Mouse (Mus musculus): Measurements from ENCODE around the gene Fam20b. TPM values are rescaled to one million over a fixed set of nuclear protein-coding genes. Genes with fewer than 3 reads are reported as not detected.
"Not testable (repeated sequence)": the region's sequence is repeated elsewhere in the genome, so short reads cannot be mapped to it uniquely, and the experiment has no call there.

Fam20b gene
- polyA plus RNA-seq, 1 experiment from 2014 or later = 37.3 TPM

- Histone ChIP-seq H3K4me1 (ENCODE audit: control insufficient read depth, insufficient read depth, low read length) (peaks cover 6% of the 10 kb centered on the region), H3K9ac (ENCODE audit: low read depth, low read length) (no peak overlapping the region), H3K36me3 (ENCODE audit: control insufficient read depth, insufficient read depth, low read length) (no peaks in the 10 kb centered on the region), H3K9me3 (ENCODE audit: control insufficient read depth, low read length) (no peaks in the 10 kb centered on the region), H3K4me3 (ENCODE audit: low read length) (no peak overlapping the region), H3K4me2 (replicated peaks; ENCODE audit: low read depth, low read length) (no peak overlapping the region), H3K27me3 (ENCODE audit: control insufficient read depth, insufficient read depth, low read length) (no peaks in the 10 kb centered on the region), H3K27ac (ENCODE audit: low read depth, low read length) (no peak overlapping the region)
- WGBS = 52% methylated on average over 11 of the region's 11 CpGs
- ATAC-seq (ENCODE audit: low FRiP score, low TSS enrichment) = no peak
These were observed 49.5 kb downstream of the Fam20b start for GRCm38 (mm10) chr1:156669208-156669983.

- H3K27ac ChIP-seq (ENCODE audit: low read depth, low read length) = no peak overlapping the region
- H3K4me1 ChIP-seq (ENCODE audit: control insufficient read depth, insufficient read depth, low read length) = no peaks in the 10 kb centered on the region; the same call in 1 of the 2 replicates
- no peak overlapping the region for H3K9ac ChIP-seq (ENCODE audit: low read depth, low read length)
- no peaks in the 10 kb centered on the region for H3K9me3 ChIP-seq (ENCODE audit: control insufficient read depth, low read length)
- H3K36me3 ChIP-seq (ENCODE audit: control insufficient read depth, insufficient read depth, low read length) = no peaks in the 10 kb centered on the region
- H3K27me3 ChIP-seq (ENCODE audit: control insufficient read depth, insufficient read depth, low read length) = no peaks in the 10 kb centered on the region
- no peak overlapping the region for H3K4me3 ChIP-seq (ENCODE audit: low read length)
- no peak overlapping the region for H3K4me2 ChIP-seq (replicated peaks; ENCODE audit: low read depth, low read length)
- 21% methylated on average over 5 of the region's 5 CpGs for WGBS
- no peak for ATAC-seq (ENCODE audit: low FRiP score, low TSS enrichment)
These were observed 50.3 kb downstream of the Fam20b start for GRCm38 (mm10) chr1:156668602-156669001.

- Histone ChIP-seq H3K27me3 (ENCODE audit: control insufficient read depth, insufficient read depth, low read length) (no peaks in the 10 kb centered on the region), H3K4me2 (replicated peaks; ENCODE audit: low read depth, low read length) (no peak overlapping the region), H3K36me3 (ENCODE audit: control insufficient read depth, insufficient read depth, low read length) (no peaks in the 10 kb centered on the region), H3K27ac (ENCODE audit: low read depth, low read length) (no peak overlapping the region), H3K4me3 (ENCODE audit: low read length) (no peak overlapping the region), H3K4me1 (ENCODE audit: control insufficient read depth, insufficient read depth, low read length) (no peaks in the 10 kb centered on the region), H3K9ac (ENCODE audit: low read depth, low read length) (no peak overlapping the region), H3K9me3 (ENCODE audit: control insufficient read depth, low read length) (no peaks in the 10 kb centered on the region)
- no peak for ATAC-seq (ENCODE audit: low FRiP score, low TSS enrichment)
- 88% methylated on average over 23 of the region's 23 CpGs for WGBS
These were observed 51.6 kb downstream of the Fam20b start for GRCm38 (mm10) chr1:156667141-156667926.

- H3K27me3 ChIP-seq (ENCODE audit: control insufficient read depth, insufficient read depth, low read length) = no peaks in the 10 kb centered on the region
- no peak overlapping the region for H3K9ac ChIP-seq (ENCODE audit: low read depth, low read length)
- no peaks in the 10 kb centered on the region for H3K4me1 ChIP-seq (ENCODE audit: control insufficient read depth, insufficient read depth, low read length)
- no peak for ATAC-seq (ENCODE audit: low FRiP score, low TSS enrichment)
- no peak overlapping the region for H3K4me3 ChIP-seq (ENCODE audit: low read length)
- no peaks in the 10 kb centered on the region for H3K9me3 ChIP-seq (ENCODE audit: control insufficient read depth, low read length)
- no peaks in the 10 kb centered on the region for H3K36me3 ChIP-seq (ENCODE audit: control insufficient read depth, insufficient read depth, low read length)
- no peak overlapping the region for H3K4me2 ChIP-seq (replicated peaks; ENCODE audit: low read depth, low read length)
- WGBS = 91% methylated on average over 8 of the region's 8 CpGs
- H3K27ac ChIP-seq (ENCODE audit: low read depth, low read length) = no peak overlapping the region
These were observed 53.1 kb downstream of the Fam20b start for GRCm38 (mm10) chr1:156665777-156666176.

GRCm38 (mm10) chr1:156660660-156661236 is 58.1 kb downstream of the Fam20b start:
- not testable (repeated sequence) for ATAC-seq (ENCODE audit: low FRiP score, low TSS enrichment)
- WGBS = 71% methylated on average over 16 of the region's 21 CpGs

GRCm38 (mm10) chr1:156659906-156660659 is 58.8 kb downstream of the Fam20b start:
- no peaks in the 10 kb centered on the region for H3K27me3 ChIP-seq (ENCODE audit: control insufficient read depth, insufficient read depth, low read length)
- H3K4me1 ChIP-seq (ENCODE audit: control insufficient read depth, insufficient read depth, low read length) = 0 out of 2 replicates have a peak, but pooled peaks cover 3% of the 10 kb centered on the region
- no peak overlapping the region for H3K4me3 ChIP-seq (ENCODE audit: low read length)
- H3K9me3 ChIP-seq (ENCODE audit: control insufficient read depth, low read length) = no peaks in the 10 kb centered on the region
- 77% methylated on average over 13 of the region's 13 CpGs for WGBS
- no peak overlapping the region for H3K4me2 ChIP-seq (replicated peaks; ENCODE audit: low read depth, low read length)
- H3K27ac ChIP-seq (ENCODE audit: low read depth, low read length) = no peak overlapping the region
- no peak overlapping the region for H3K9ac ChIP-seq (ENCODE audit: low read depth, low read length)
- peak; percentile 36; the same call in 1 of the 2 replicates for ATAC-seq (ENCODE audit: low FRiP score, low TSS enrichment)
- H3K36me3 ChIP-seq (ENCODE audit: control insufficient read depth, insufficient read depth, low read length) = no peaks in the 10 kb centered on the region; the same call in 1 of the 2 replicates

More at GRCm38 (mm10) chr1:156660660-156661236, 58.1 kb downstream of the Fam20b start:
- H3K27me3 ChIP-seq (ENCODE audit: control insufficient read depth, insufficient read depth, low read length); H3K9ac ChIP-seq (ENCODE audit: low read depth, low read length); H3K4me2 ChIP-seq (replicated peaks; ENCODE audit: low read depth, low read length); H3K36me3 ChIP-seq (ENCODE audit: control insufficient read depth, insufficient read depth, low read length); H3K9me3 ChIP-seq (ENCODE audit: control insufficient read depth, low read length); H3K4me1 ChIP-seq (ENCODE audit: control insufficient read depth, insufficient read depth, low read length); H3K4me3 ChIP-seq (ENCODE audit: low read length); H3K27ac ChIP-seq (ENCODE audit: low read depth, low read length): not testable (repeated sequence)

GRCm38 (mm10) chr1:156658676-156659075 is 60.2 kb downstream of the Fam20b start:
- ATAC-seq (ENCODE audit: low FRiP score, low TSS enrichment) = no peak

GRCm38 (mm10) chr1:156657523-156657922 is 61.4 kb downstream of the Fam20b start:
- H3K27ac ChIP-seq (ENCODE audit: low read depth, low read length) = no peak overlapping the region
- H3K9me3 ChIP-seq (ENCODE audit: control insufficient read depth, low read length) = no peaks in the 10 kb centered on the region
- no peaks in the 10 kb centered on the region; the same call in 1 of the 2 replicates for H3K36me3 ChIP-seq (ENCODE audit: control insufficient read depth, insufficient read depth, low read length)
- no peak overlapping the region for H3K4me2 ChIP-seq (replicated peaks; ENCODE audit: low read depth, low read length)
- no peaks in the 10 kb centered on the region for H3K27me3 ChIP-seq (ENCODE audit: control insufficient read depth, insufficient read depth, low read length)
- H3K4me1 ChIP-seq (ENCODE audit: control insufficient read depth, insufficient read depth, low read length) = 0 out of 2 replicates have a peak, but pooled peaks cover 3% of the 10 kb centered on the region
- H3K4me3 ChIP-seq (ENCODE audit: low read length) = no peak overlapping the region
- WGBS = 81% methylated on average over 4 of the region's 4 CpGs
- H3K9ac ChIP-seq (ENCODE audit: low read depth, low read length) = no peak overlapping the region
- ATAC-seq (ENCODE audit: low FRiP score, low TSS enrichment) = no peak

More at GRCm38 (mm10) chr1:156658676-156659075, 60.2 kb downstream of the Fam20b start:
- no peaks in the 10 kb centered on the region for H3K9me3 ChIP-seq (ENCODE audit: control insufficient read depth, low read length)
- H3K9ac ChIP-seq (ENCODE audit: low read depth, low read length) = no peak overlapping the region
- no peak overlapping the region for H3K4me2 ChIP-seq (replicated peaks; ENCODE audit: low read depth, low read length)
- H3K27me3 ChIP-seq (ENCODE audit: control insufficient read depth, insufficient read depth, low read length) = no peaks in the 10 kb centered on the region
- WGBS = 64% methylated on average over 5 of the region's 5 CpGs
- no peak overlapping the region for H3K4me3 ChIP-seq (ENCODE audit: low read length)
- 0 out of 2 replicates have a peak, but pooled peaks cover 3% of the 10 kb centered on the region for H3K4me1 ChIP-seq (ENCODE audit: control insufficient read depth, insufficient read depth, low read length)
- H3K27ac ChIP-seq (ENCODE audit: low read depth, low read length) = no peak overlapping the region
- H3K36me3 ChIP-seq (ENCODE audit: control insufficient read depth, insufficient read depth, low read length) = no peaks in the 10 kb centered on the region; the same call in 1 of the 2 replicates
